Mouse (Mus musculus): ENCODE results near the gene Abi3. TPM values are rescaled to one million over a fixed set of nuclear protein-coding genes. Genes with fewer than 3 reads are reported as not detected.
A peak's percentile ranks its signal among the peaks of the same experiment; 100 is the strongest.

Gene Abi3
- total and polyA plus RNA-seq, 3 experiments, result 12.7 to 56.9 (median 22.7) TPM

- Histone ChIP-seq H3K4me3 (ENCODE audit: low read depth, low read length) (no peak overlapping the region), H3K27me3 (ENCODE audit: insufficient read depth, low read length) (no peaks in the 10 kb centered on the region; the same call in 1 of the 2 replicates), H3K36me3 (replicated peaks) (peaks cover 52% of the 10 kb centered on the region), H3K9me3 (replicated peaks) (no peaks in the 10 kb centered on the region), H3K4me1 (ENCODE audit: insufficient read depth, low read depth, low read length) (peaks cover 36% of the 10 kb centered on the region)
- DNase-seq (ENCODE audit: low spot score) (no peak), ATAC-seq (ENCODE audit: extremely low read depth, insufficient number of reproducible peaks, low FRiP score, poor library complexity, severe bottlenecking) (no peak)
- TF ChIP-seq TAL1 (conservative IDR thresholded peaks at IDR 0.05; ENCODE audit: low read depth, low read length), result no peak
- no peak for TF ChIP-seq GATA2 (IDR thresholded peaks at IDR 0.05; ENCODE audit: borderline replicate concordance, low read depth, low read length)
- no peak for TF ChIP-seq CTCF (IDR thresholded peaks at IDR 0.05; ENCODE audit: low read depth, low read length)
- TF ChIP-seq POLR2AphosphoS5 (IDR thresholded peaks at IDR 0.05; ENCODE audit: insufficient replicate concordance, low read depth, low read length), result no peak
These were observed 27.2 kb upstream of the Abi3 start for GRCm38 (mm10) chr11:95869442-95869841.

- DNase-seq (ENCODE audit: low spot score) (no peak), ATAC-seq (ENCODE audit: extremely low read depth, insufficient number of reproducible peaks, low FRiP score, poor library complexity, severe bottlenecking) (no peak)
- no peak for TF ChIP-seq TAL1 (conservative IDR thresholded peaks at IDR 0.05; ENCODE audit: low read depth, low read length)
- TF ChIP-seq GATA2 (IDR thresholded peaks at IDR 0.05; ENCODE audit: borderline replicate concordance, low read depth, low read length), result no peak
- TF ChIP-seq GATA1 (IDR thresholded peaks at IDR 0.05; ENCODE audit: borderline replicate concordance, low read length), result no peak
- TF ChIP-seq CTCF (IDR thresholded peaks at IDR 0.05; ENCODE audit: low read depth, low read length), result no peak
- no peak for TF ChIP-seq POLR2AphosphoS5 (IDR thresholded peaks at IDR 0.05; ENCODE audit: insufficient replicate concordance, low read depth, low read length)
- Histone ChIP-seq H3K9me3 (replicated peaks) (no peaks in the 10 kb centered on the region), H3K4me1 (ENCODE audit: insufficient read depth, low read depth, low read length) (peaks cover 57% of the 10 kb centered on the region), H3K27me3 (ENCODE audit: insufficient read depth, low read length) (no peaks in the 10 kb centered on the region), H3K4me3 (ENCODE audit: low read depth, low read length) (no peak overlapping the region; the same call in 1 of the 2 replicates), H3K36me3 (replicated peaks) (peaks cover 62% of the 10 kb centered on the region)
These were observed 19.1 kb upstream of the Abi3 start for GRCm38 (mm10) chr11:95861397-95861796.

GRCm38 (mm10) chr11:95860071-95860490 is 17.8 kb upstream of the Abi3 start:
- Histone ChIP-seq H3K4me1 (ENCODE audit: insufficient read depth, low read depth, low read length) (peaks cover 52% of the 10 kb centered on the region), H3K36me3 (replicated peaks) (peaks cover 48% of the 10 kb centered on the region), H3K9me3 (replicated peaks) (no peaks in the 10 kb centered on the region), H3K4me3 (ENCODE audit: low read depth, low read length) (peak overlapping the region; percentile 81), H3K27me3 (ENCODE audit: insufficient read depth, low read length) (no peaks in the 10 kb centered on the region)
- DNase-seq (ENCODE audit: low spot score) (peak; percentile 32), ATAC-seq (ENCODE audit: extremely low read depth, insufficient number of reproducible peaks, low FRiP score, poor library complexity, severe bottlenecking) (no peak)
- peak; percentile 31 for TF ChIP-seq TAL1 (conservative IDR thresholded peaks at IDR 0.05; ENCODE audit: low read depth, low read length)
- TF ChIP-seq POLR2AphosphoS5 (IDR thresholded peaks at IDR 0.05; ENCODE audit: insufficient replicate concordance, low read depth, low read length), result no peak

- H3K4me1 ChIP-seq (ENCODE audit: insufficient read depth, low read depth, low read length), result peaks cover 52% of the 10 kb centered on the region
- no peaks in the 10 kb centered on the region for H3K27me3 ChIP-seq (ENCODE audit: insufficient read depth, low read length)
- peak overlapping the region; percentile 81 for H3K4me3 ChIP-seq (ENCODE audit: low read depth, low read length)
- peaks cover 4% of the 10 kb centered on the region for H3K9me3 ChIP-seq (replicated peaks)
- TF ChIP-seq GATA2 (IDR thresholded peaks at IDR 0.05; ENCODE audit: borderline replicate concordance, low read depth, low read length) (no peak), TAL1 (conservative IDR thresholded peaks at IDR 0.05; ENCODE audit: low read depth, low read length) (no peak), CTCF (IDR thresholded peaks at IDR 0.05; ENCODE audit: low read depth, low read length) (no peak), GATA1 (IDR thresholded peaks at IDR 0.05; ENCODE audit: borderline replicate concordance, low read length) (no peak), POLR2AphosphoS5 (IDR thresholded peaks at IDR 0.05; ENCODE audit: insufficient replicate concordance, low read depth, low read length) (no peak)
- DNase-seq (ENCODE audit: low spot score) (peak; percentile 61), ATAC-seq (ENCODE audit: extremely low read depth, insufficient number of reproducible peaks, low FRiP score, poor library complexity, severe bottlenecking) (no peak)
- peaks cover 46% of the 10 kb centered on the region for H3K36me3 ChIP-seq (replicated peaks)
These were observed 17.2 kb upstream of the Abi3 start for GRCm38 (mm10) chr11:95859468-95859855.

GRCm38 (mm10) chr11:95858528-95859467 is 16.5 kb upstream of the Abi3 start:
- TF ChIP-seq CTCF (IDR thresholded peaks at IDR 0.05; ENCODE audit: low read depth, low read length) (no peak), GATA1 (IDR thresholded peaks at IDR 0.05; ENCODE audit: borderline replicate concordance, low read length) (no peak), GATA2 (IDR thresholded peaks at IDR 0.05; ENCODE audit: borderline replicate concordance, low read depth, low read length) (no peak), POLR2AphosphoS5 (IDR thresholded peaks at IDR 0.05; ENCODE audit: insufficient replicate concordance, low read depth, low read length) (no peak), TAL1 (conservative IDR thresholded peaks at IDR 0.05; ENCODE audit: low read depth, low read length) (no peak)
- no peaks in the 10 kb centered on the region for H3K27me3 ChIP-seq (ENCODE audit: insufficient read depth, low read length)

GRCm38 (mm10) chr11:95857716-95858527 is 15.6 kb upstream of the Abi3 start:
- ATAC-seq (ENCODE audit: extremely low read depth, insufficient number of reproducible peaks, low FRiP score, poor library complexity, severe bottlenecking) (no peak), DNase-seq (ENCODE audit: low spot score) (no peak)
- H3K9me3 ChIP-seq (replicated peaks), result peaks cover 4% of the 10 kb centered on the region
- peak overlapping the region; percentile 81 for H3K4me3 ChIP-seq (ENCODE audit: low read depth, low read length)
- no peaks in the 10 kb centered on the region for H3K27me3 ChIP-seq (ENCODE audit: insufficient read depth, low read length)
- TF ChIP-seq GATA1 (IDR thresholded peaks at IDR 0.05; ENCODE audit: borderline replicate concordance, low read length) (no peak), CTCF (IDR thresholded peaks at IDR 0.05; ENCODE audit: low read depth, low read length) (no peak), POLR2AphosphoS5 (IDR thresholded peaks at IDR 0.05; ENCODE audit: insufficient replicate concordance, low read depth, low read length) (no peak), GATA2 (IDR thresholded peaks at IDR 0.05; ENCODE audit: borderline replicate concordance, low read depth, low read length) (no peak), TAL1 (conservative IDR thresholded peaks at IDR 0.05; ENCODE audit: low read depth, low read length) (no peak)
- peaks cover 59% of the 10 kb centered on the region for H3K4me1 ChIP-seq (ENCODE audit: insufficient read depth, low read depth, low read length)
- peaks cover 32% of the 10 kb centered on the region for H3K36me3 ChIP-seq (replicated peaks)

More at GRCm38 (mm10) chr11:95858528-95859467, 16.5 kb upstream of the Abi3 start:
- Histone ChIP-seq H3K4me3 (ENCODE audit: low read depth, low read length) (peak overlapping the region; percentile 81), H3K36me3 (replicated peaks) (peaks cover 40% of the 10 kb centered on the region), H3K9me3 (replicated peaks) (peaks cover 4% of the 10 kb centered on the region), H3K4me1 (ENCODE audit: insufficient read depth, low read depth, low read length) (peaks cover 57% of the 10 kb centered on the region)
- DNase-seq (ENCODE audit: low spot score) (peak; percentile 94), ATAC-seq (ENCODE audit: extremely low read depth, insufficient number of reproducible peaks, low FRiP score, poor library complexity, severe bottlenecking) (peak; percentile 97)

Data from G1E (cell line).